Mouse (Mus musculus) G1E (cell line): ENCODE results near the gene Rufy4.

Experiments
- CTCF ChIP-seq: IDR thresholded peaks from 2 replicates; pipeline ENCODE4 v1.5.1; 2012; ENCODE audit warnings: low read depth, low read length, inconsistent platforms, mixed read lengths
- GATA1 ChIP-seq: IDR thresholded peaks from 2 replicates; pipeline ENCODE4 v1.6.1; 2012; ENCODE audit warnings: borderline replicate concordance, low read length, inconsistent platforms, mixed read lengths
- GATA2 ChIP-seq: IDR thresholded peaks from 2 replicates; pipeline ENCODE4 v1.6.1; 2012; ENCODE audit warnings: low read depth, low read length, inconsistent platforms, borderline replicate concordance
- POLR2AphosphoS5 ChIP-seq: IDR thresholded peaks from 2 replicates; pipeline ENCODE4 v1.6.1; 2012; ENCODE audit warnings: low read depth, low read length, inconsistent platforms; ENCODE audit not compliant: insufficient replicate concordance
- TAL1 ChIP-seq: conservative IDR thresholded peaks from 2 replicates; pipeline ENCODE4 v1.6.1; 2012; ENCODE audit warnings: low read depth, low read length, inconsistent platforms, mixed read lengths

DNA sequence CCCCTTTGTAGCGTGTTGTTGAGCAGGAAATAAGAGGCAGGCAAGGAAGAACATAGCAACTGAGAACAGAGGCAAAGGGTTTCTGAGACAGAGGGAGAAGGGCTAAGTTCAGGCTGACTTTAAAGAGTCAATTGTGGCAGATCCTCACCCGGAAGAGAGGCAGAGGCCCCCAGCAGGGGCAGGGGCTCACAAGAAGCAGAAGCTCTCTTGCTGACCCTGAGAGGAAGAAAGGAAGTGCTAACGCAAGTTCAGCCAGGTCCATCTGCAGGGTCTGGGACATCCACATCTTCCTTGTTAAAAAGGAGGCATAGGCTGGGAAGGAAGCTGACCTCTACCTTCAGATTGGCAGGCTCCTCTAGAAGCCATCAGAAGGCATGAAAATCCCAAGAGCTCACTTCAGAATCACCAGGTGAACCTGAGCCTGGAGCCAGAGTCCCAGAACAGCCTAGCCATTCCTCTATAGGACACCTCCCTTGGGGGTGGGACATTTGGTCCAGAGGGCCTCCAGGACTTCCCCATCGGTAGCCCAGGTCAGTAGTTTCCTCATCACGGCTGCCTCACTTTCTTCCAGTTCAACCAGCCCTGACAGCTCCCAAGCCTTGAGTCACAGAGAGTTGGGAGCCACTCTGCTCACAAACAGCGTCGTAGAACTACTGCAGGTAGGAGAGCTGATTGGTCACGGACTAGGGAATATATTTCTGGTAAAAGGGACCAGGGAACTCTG lies 28.3 kb downstream of the Rufy4 start, which contains the start of gene Cxcr2:
- TF ChIP-seq TAL1 (no peak), CTCF (no peak), GATA1 (no peak), GATA2 (no peak), POLR2AphosphoS5 (no peak)
